In the genomic region with DNA sequence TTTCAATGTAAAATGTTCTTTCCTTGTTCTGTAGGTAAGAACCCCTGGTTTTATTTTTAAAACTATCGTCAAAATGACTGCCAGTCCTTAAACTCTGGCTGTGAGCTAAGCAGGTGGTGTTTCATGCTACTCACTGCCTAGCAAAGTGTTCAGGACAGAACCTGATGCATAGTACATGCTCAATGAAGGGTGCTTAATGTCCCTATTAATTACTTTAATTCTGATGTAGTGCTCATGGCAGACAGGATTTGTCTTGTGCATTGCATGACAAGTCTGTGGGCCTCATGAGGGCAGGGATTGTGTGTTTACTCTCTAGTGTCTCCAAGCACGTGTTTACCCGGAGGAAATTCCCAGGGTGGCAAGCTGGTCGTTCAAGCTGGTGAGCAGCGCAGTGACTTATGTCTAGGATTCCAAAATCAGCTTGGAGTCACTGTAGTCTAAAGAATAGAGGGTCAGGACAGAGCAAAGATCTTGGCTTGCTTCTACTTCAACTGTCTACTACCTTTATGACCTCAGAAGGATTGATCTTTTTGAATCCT, we compare ENCODE assay signal across 10 mouse cellular contexts. TPM values are rescaled to one million over a fixed set of nuclear protein-coding genes. Genes with fewer than 3 reads are reported as not detected.
A peak's percentile ranks its signal among the peaks of the same experiment; 100 is the strongest.
DNase-seq lines count a peak whose midpoint lies in the region; ATAC-seq and TF ChIP-seq lines count a peak whose summit lies in the region.
"Had no signal": no experiment of that assay in that cellular context is flagged by ENCODE, and none has a peak within 500 bp of the region (broad histone marks: within the 10 kb centered on the region; RNA-seq: fewer than 3 reads in every experiment).

No protein-coding gene starts in this region.

- no peaks in the 10 kb centered on the region for H3K36me3 ChIP-seq in forebrain, embryonic 11.5 days (ENCODE audit: control insufficient read depth, insufficient read depth, low read length)
- no peaks in the 10 kb centered on the region for H3K36me3 ChIP-seq in forebrain, postnatal 0 days (ENCODE audit: insufficient read depth)
- H3K36me3 ChIP-seq in kidney, adult 2 months (ENCODE audit: control insufficient read depth, insufficient read depth, low read length), result no peaks in the 10 kb centered on the region
- no peaks in the 10 kb centered on the region for H3K36me3 ChIP-seq in neural tube, embryonic 13.5 days
- no peaks in the 10 kb centered on the region for H3K36me3 ChIP-seq in neural tube, embryonic 15.5 days

- no peaks in the 10 kb centered on the region for H3K27me3 ChIP-seq in forebrain, embryonic 11.5 days (ENCODE audit: control insufficient read depth, insufficient read depth, low read length)
- H3K27me3 ChIP-seq in forebrain, postnatal 0 days (ENCODE audit: insufficient read depth, low read length), result no peaks in the 10 kb centered on the region
- H3K27me3 ChIP-seq in kidney, adult 2 months (replicated peaks; ENCODE audit: control insufficient read depth, insufficient read depth, low read length), result no peaks in the 10 kb centered on the region
- no peaks in the 10 kb centered on the region for H3K27me3 ChIP-seq in neural tube, embryonic 13.5 days
- H3K27me3 ChIP-seq in neural tube, embryonic 15.5 days (replicated peaks), result no peaks in the 10 kb centered on the region

- H3K9ac ChIP-seq in forebrain, embryonic 11.5 days (ENCODE audit: low read length), result no peak overlapping the region
- H3K9ac ChIP-seq in forebrain, postnatal 0 days, result no peak overlapping the region
- no peak overlapping the region for H3K9ac ChIP-seq in neural tube, embryonic 13.5 days
- H3K9ac ChIP-seq in neural tube, embryonic 15.5 days (replicated peaks), result no peak overlapping the region

- ATAC-seq in forebrain, embryonic 11.5 days (replicated peaks; ENCODE audit: low FRiP score), result peak; percentile 57; the same call in 1 of the 2 replicates
- ATAC-seq in forebrain, postnatal 0 days, result no peak
- peak; percentile 64; the same call in 1 of the 2 replicates for ATAC-seq in neural tube, embryonic 13.5 days (ENCODE audit: low read depth)
- ATAC-seq in neural tube, embryonic 15.5 days (ENCODE audit: low FRiP score), result no peak

- no peak overlapping the region for H3K27ac ChIP-seq in forebrain, embryonic 11.5 days (ENCODE audit: low read depth, low read length)
- H3K27ac ChIP-seq in forebrain, postnatal 0 days (ENCODE audit: low read depth, low read length), result no peak overlapping the region
- H3K27ac ChIP-seq in kidney, adult 2 months (ENCODE audit: insufficient read depth, low read depth, low read length), result peak overlapping the region; percentile 72; the same call in 1 of the 2 replicates
- 0 out of 2 replicates have a peak overlapping the region, but pooled peaks have one; percentile 38 for H3K27ac ChIP-seq in neural tube, embryonic 13.5 days (replicated peaks)
- H3K27ac ChIP-seq in neural tube, embryonic 15.5 days (replicated peaks), result no peak overlapping the region; the same call in 1 of the 2 replicates

- no peak for DNase-seq in forebrain, embryonic 11.5 days (ENCODE audit: low spot score)
- DNase-seq in forebrain, postnatal 0 days, result no peak
- DNase-seq in kidney, adult 2 months, result no peak
- no peak for DNase-seq in kidney, postnatal 25 days
- no peak for DNase-seq in urinary bladder, postnatal 4 days (ENCODE audit: low spot score in 2 of 2)
- DNase-seq in right cerebral cortex, adult 2 months (ENCODE audit: low spot score in 2 of 2), result no peak
- DNase-seq: layer of hippocampus, postnatal 36 days; liver had no signal

- 50% methylated on average over 5 of the region's 5 CpGs for WGBS in forebrain, embryonic 11.5 days
- 29% methylated on average over 5 of the region's 5 CpGs for WGBS in forebrain, postnatal 0 days
- 58% methylated on average over 5 of the region's 5 CpGs for whole genome bisulfite sequencing in kidney, adult 2 months
- WGBS in neural tube, embryonic 13.5 days, result 47% methylated on average over 5 of the region's 5 CpGs
- WGBS in neural tube, embryonic 15.5 days, result 37% methylated on average over 5 of the region's 5 CpGs

- H3K4me3 ChIP-seq in forebrain, embryonic 11.5 days (ENCODE audit: low read depth, low read length), result no peak overlapping the region
- no peak overlapping the region for H3K4me3 ChIP-seq in forebrain, postnatal 0 days (ENCODE audit: low read depth, low read length)
- no peak overlapping the region for H3K4me3 ChIP-seq in kidney, adult 2 months (ENCODE audit: insufficient read depth, low read depth, low read length)
- no peak overlapping the region for H3K4me3 ChIP-seq in neural tube, embryonic 13.5 days
- no peak overlapping the region for H3K4me3 ChIP-seq in neural tube, embryonic 15.5 days (replicated peaks)

- H3K4me2 ChIP-seq in forebrain, embryonic 11.5 days (ENCODE audit: low read depth, low read length, severe bottlenecking), result no peak overlapping the region
- no peak overlapping the region for H3K4me2 ChIP-seq in forebrain, postnatal 0 days (ENCODE audit: low read depth)
- no peak overlapping the region for H3K4me2 ChIP-seq in neural tube, embryonic 13.5 days
- H3K4me2 ChIP-seq in neural tube, embryonic 15.5 days, result no peak overlapping the region

- H3K4me1 ChIP-seq in forebrain, embryonic 11.5 days (replicated peaks; ENCODE audit: control insufficient read depth, insufficient read depth, low read length), result peaks cover 3% of the 10 kb centered on the region; the same call in 1 of the 2 replicates
- H3K4me1 ChIP-seq in forebrain, postnatal 0 days (ENCODE audit: insufficient read depth), result no peaks in the 10 kb centered on the region
- H3K4me1 ChIP-seq in kidney, adult 2 months (ENCODE audit: control insufficient read depth, insufficient read depth, low read length), result peaks cover 14% of the 10 kb centered on the region
- peaks cover 15% of the 10 kb centered on the region for H3K4me1 ChIP-seq in neural tube, embryonic 13.5 days (replicated peaks)
- peaks cover 14% of the 10 kb centered on the region for H3K4me1 ChIP-seq in neural tube, embryonic 15.5 days

- H3K9me3 ChIP-seq in forebrain, embryonic 11.5 days (ENCODE audit: control insufficient read depth, low read length), result no peaks in the 10 kb centered on the region
- H3K9me3 ChIP-seq in forebrain, postnatal 0 days (ENCODE audit: low read length), result no peaks in the 10 kb centered on the region
- no peaks in the 10 kb centered on the region for H3K9me3 ChIP-seq in neural tube, embryonic 13.5 days
- H3K9me3 ChIP-seq in neural tube, embryonic 15.5 days (replicated peaks), result no peaks in the 10 kb centered on the region

- no peak for TF ChIP-seq POLR2A in kidney, adult 2 months (IDR thresholded peaks at IDR 0.05; ENCODE audit: low read depth, low read length)

- TF ChIP-seq CTCF in forebrain, postnatal 0 days (IDR thresholded peaks at IDR 0.05; ENCODE audit: low read depth), result no peak
- TF ChIP-seq CTCF in kidney, adult 2 months (conservative IDR thresholded peaks at IDR 0.05; ENCODE audit: insufficient read depth, insufficient read length, low read depth, low read length), result no peak

RNA-seq across cellular contexts. Expression of gene Jun, which starts 31.2 kb away (rescaled TPM):
- 60.7 and 62.7 TPM in 2 replicates for polyA plus RNA-seq in forebrain, embryonic 11.5 days (2014; fragmentation: Nextera tagmentation; extraction: Ambion mirVana)
- total RNA-seq in forebrain, postnatal 0 days (2014; rRNA removed), result 39.3 and 42.9 TPM in 2 replicates
- 47.0 and 50.1 TPM in 2 replicates for polyA plus RNA-seq in forebrain, postnatal 0 days (2015; fragmentation: Nextera tagmentation; extraction: Ambion mirVana)
- polyA plus RNA-seq in kidney, adult 2 months (2012; rRNA removed), result 16.9 and 18.9 TPM in 2 replicates
- 77.6 and 79.5 TPM in 2 replicates for polyA plus RNA-seq in neural tube, embryonic 13.5 days (2015; fragmentation: Nextera tagmentation; extraction: Ambion mirVana)
- 73.8 and 75.5 TPM in 2 replicates for polyA plus RNA-seq in neural tube, embryonic 15.5 days (2015; fragmentation: Nextera tagmentation; extraction: Ambion mirVana)

Comparison
In these comparisons a context has a peak if more than half of its experiments do, and no peak if none do; other contexts are left out.
1. ATAC-seq: peak in forebrain, embryonic 11.5 days (single experiment) and neural tube, embryonic 13.5 days (single experiment); none in forebrain, postnatal 0 days (single experiment) and neural tube, embryonic 15.5 days (single experiment).
2. H3K27ac ChIP-seq: peak in kidney, adult 2 months (single experiment) and neural tube, embryonic 13.5 days (single experiment); none in forebrain, embryonic 11.5 days (single experiment), forebrain, postnatal 0 days (single experiment) and neural tube, embryonic 15.5 days (single experiment).